Mouse (Mus musculus) heart, postnatal 10 days (tissue): ENCODE data around the gene Arl14. TPM values are rescaled to one million over a fixed set of nuclear protein-coding genes. Genes with fewer than 3 reads are reported as not detected.

Experiments
- DNase-seq, 2 experiments: peaks; one replicate each; pipeline ENCODE4 v3.0.0; 2021
- intact Hi-C: fragments of 180-260 bp; cut with DNase I; formaldehyde crosslinking; loops from one replicate; pipeline ENCODE4 v1.15.1; 2025
- total RNA-seq, 2 experiments: library from RNA; stranded (reverse); gene quantifications; 2 replicates each; pipeline ENCODE4 v1.2.3; 2021

The Arl14 gene
- not detected for total RNA-seq

- intact Hi-C loops = no loop called here
- no peak for DNase-seq
Measured at GRCm38 (mm10) chr3:69221806-69222501, at the start of gene Arl14. Gene Arl14 (plus strand): TSS chr3:69222419.

- DNase-seq = peak; percentile 18 to 23
- intact Hi-C loops = no loop called here
Measured at GRCm38 (mm10) chr3:69175229-69175628, 47.0 kb upstream of the Arl14 start.

GRCm38 (mm10) chr3:69177168-69177797, 44.9 kb upstream of the Arl14 start:
- intact Hi-C loops = no loop called here
- DNase-seq = no peak

GRCm38 (mm10) chr3:69177914-69178313, 44.3 kb upstream of the Arl14 start:
- no peak for DNase-seq
- intact Hi-C loops = no loop called here

GRCm38 (mm10) chr3:69178365-69179004, 43.7 kb upstream of the Arl14 start:
- intact Hi-C loops = no loop called here
- no peak for DNase-seq

- no peak for DNase-seq
- intact Hi-C loops = no loop called here
Measured at GRCm38 (mm10) chr3:69181531-69181930, 40.7 kb upstream of the Arl14 start.

GRCm38 (mm10) chr3:69182225-69182624, 40.0 kb upstream of the Arl14 start:
- intact Hi-C loops = no loop called here
- DNase-seq = no peak

- intact Hi-C loops = no loop called here
Measured at GRCm38 (mm10) chr3:69185244-69185643, 37.0 kb upstream of the Arl14 start.

GRCm38 (mm10) chr3:69186031-69186430, 36.2 kb upstream of the Arl14 start:
- intact Hi-C loops = no loop called here

More at GRCm38 (mm10) chr3:69185244-69185643, 37.0 kb upstream of the Arl14 start:
- DNase-seq = no peak

GRCm38 (mm10) chr3:69186643-69187042, 35.6 kb upstream of the Arl14 start:
- intact Hi-C loops = no loop called here
- peak; percentile 33 to 39 for DNase-seq

More at GRCm38 (mm10) chr3:69186031-69186430, 36.2 kb upstream of the Arl14 start:
- DNase-seq = no peak

- intact Hi-C loops = no loop called here
- DNase-seq = no peak
Measured at GRCm38 (mm10) chr3:69192995-69193394, 29.2 kb upstream of the Arl14 start.

GRCm38 (mm10) chr3:69194496-69194895, 27.7 kb upstream of the Arl14 start:
- DNase-seq = no peak
- intact Hi-C loops = no loop called here

- DNase-seq = no peak
- intact Hi-C loops = no loop called here
Measured at GRCm38 (mm10) chr3:69195251-69195650, 27.0 kb upstream of the Arl14 start.

- no peak for DNase-seq
- intact Hi-C loops = no loop called here
Measured at GRCm38 (mm10) chr3:69198098-69198497, 24.1 kb upstream of the Arl14 start.

GRCm38 (mm10) chr3:69200251-69200650, 22.0 kb upstream of the Arl14 start:
- intact Hi-C loops = no loop called here
- DNase-seq = no peak

GRCm38 (mm10) chr3:69201206-69201605, 21.0 kb upstream of the Arl14 start:
- DNase-seq = no peak
- intact Hi-C loops = no loop called here

- DNase-seq = no peak
- intact Hi-C loops = no loop called here
Measured at GRCm38 (mm10) chr3:69202876-69203275, 19.3 kb upstream of the Arl14 start.

GRCm38 (mm10) chr3:69205266-69206054, 16.8 kb upstream of the Arl14 start:
- peak; percentile 42 to 59 for DNase-seq
- intact Hi-C loops = no loop called here

GRCm38 (mm10) chr3:69206193-69206893, 15.9 kb upstream of the Arl14 start:
- intact Hi-C loops = no loop called here

More at GRCm38 (mm10) chr3:69206193-69206893, 15.9 kb upstream of the Arl14 start:
- no peak for DNase-seq
